Mouse (Mus musculus): Measurements from ENCODE around the gene Olfr655. TPM values are rescaled to one million over a fixed set of nuclear protein-coding genes. Genes with fewer than 3 reads are reported as not detected.
A peak's percentile ranks its signal among the peaks of the same experiment; 100 is the strongest.

The Olfr655 gene
- polyA plus RNA-seq, 1 experiment: not detected

DNA sequence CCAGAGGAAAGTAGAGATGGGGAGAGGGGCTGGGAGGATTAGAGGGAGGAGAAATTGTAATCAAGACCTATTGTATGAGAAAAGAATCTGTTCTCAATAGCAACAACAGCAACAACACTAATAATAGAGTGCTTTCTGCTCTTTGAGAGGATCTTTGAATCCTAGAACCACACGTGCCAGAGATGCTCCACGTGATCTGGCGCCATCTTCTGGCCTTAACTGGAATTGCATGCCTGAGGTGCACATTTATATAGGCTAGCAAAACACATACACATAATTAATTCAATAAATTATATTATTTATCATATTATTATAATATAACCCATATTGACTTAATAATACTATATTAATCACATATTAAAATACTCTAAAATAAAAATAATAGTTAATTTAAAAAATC lies 1.6 kb upstream of the Olfr655 start:
- TF ChIP-seq USF1 (IDR thresholded peaks at IDR 0.05; ENCODE audit: low read depth) (peak; percentile 4), FOSL1 (IDR thresholded peaks at IDR 0.05; ENCODE audit: insufficient read depth, low read length, poor library complexity, severe bottlenecking) (no peak), CEBPB (IDR thresholded peaks at IDR 0.05; ENCODE audit: low read depth) (no peak), MAX (IDR thresholded peaks at IDR 0.05) (no peak), MYOG (IDR thresholded peaks at IDR 0.05; ENCODE audit: control insufficient read depth, extremely low read depth, insufficient read length) (no peak)
- Histone ChIP-seq H3K4me3 (ENCODE audit: insufficient read depth, poor library complexity, severe bottlenecking) (no peak overlapping the region), H3ac (ENCODE audit: control insufficient read depth, insufficient read length, low read depth) (no peak overlapping the region), H3K79me3 (ENCODE audit: low read depth) (no peaks in the 10 kb centered on the region), H3K36me3 (ENCODE audit: control insufficient read depth, insufficient read depth) (no peaks in the 10 kb centered on the region), H3K27me3 (ENCODE audit: control insufficient read depth, insufficient read depth, insufficient read length) (no peaks in the 10 kb centered on the region), H3K79me2 (ENCODE audit: control insufficient read depth, insufficient read depth) (no peaks in the 10 kb centered on the region)

DNA sequence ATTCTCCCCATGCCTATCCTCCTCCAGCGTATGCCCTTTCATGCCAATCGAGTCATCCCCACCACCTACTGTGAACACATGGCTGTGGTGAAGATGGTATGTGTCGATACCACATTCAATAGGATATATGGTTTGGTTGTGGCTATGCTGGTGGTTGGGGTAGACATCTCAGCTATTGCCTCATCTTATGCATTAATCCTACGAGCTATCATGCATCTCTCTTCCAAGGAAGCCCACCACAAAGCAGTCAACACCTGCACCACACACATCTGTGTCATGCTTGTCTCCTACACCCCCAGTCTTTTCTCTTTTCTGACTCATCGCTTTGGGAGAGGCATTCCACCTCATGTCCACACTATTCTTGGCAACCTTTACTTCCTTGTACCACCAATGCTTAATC lies 13.3 kb downstream of the Olfr655 start:
- no peak for TF ChIP-seq MAX (IDR thresholded peaks at IDR 0.05)
- no peak for TF ChIP-seq FOSL1 (IDR thresholded peaks at IDR 0.05; ENCODE audit: insufficient read depth, low read length, poor library complexity, severe bottlenecking)
- TF ChIP-seq MYOG (IDR thresholded peaks at IDR 0.05; ENCODE audit: control insufficient read depth, extremely low read depth, insufficient read length): no peak
- TF ChIP-seq CTCF (IDR thresholded peaks at IDR 0.05; ENCODE audit: control insufficient read depth, insufficient read depth, insufficient read length): no peak
- no peak for TF ChIP-seq USF1 (IDR thresholded peaks at IDR 0.05; ENCODE audit: low read depth)
- peak; percentile 86 for TF ChIP-seq CEBPB (IDR thresholded peaks at IDR 0.05; ENCODE audit: low read depth)
- no peaks in the 10 kb centered on the region for H3K79me2 ChIP-seq (ENCODE audit: control insufficient read depth, insufficient read depth)
- no peak overlapping the region for H3K4me3 ChIP-seq (ENCODE audit: insufficient read depth, poor library complexity, severe bottlenecking)
- H3K36me3 ChIP-seq (ENCODE audit: control insufficient read depth, insufficient read depth): no peaks in the 10 kb centered on the region
- no peaks in the 10 kb centered on the region for H3K27me3 ChIP-seq (ENCODE audit: control insufficient read depth, insufficient read depth, insufficient read length)
- no peaks in the 10 kb centered on the region for H3K79me3 ChIP-seq (ENCODE audit: low read depth)
- no peak overlapping the region for H3ac ChIP-seq (ENCODE audit: control insufficient read depth, insufficient read length, low read depth)

DNA sequence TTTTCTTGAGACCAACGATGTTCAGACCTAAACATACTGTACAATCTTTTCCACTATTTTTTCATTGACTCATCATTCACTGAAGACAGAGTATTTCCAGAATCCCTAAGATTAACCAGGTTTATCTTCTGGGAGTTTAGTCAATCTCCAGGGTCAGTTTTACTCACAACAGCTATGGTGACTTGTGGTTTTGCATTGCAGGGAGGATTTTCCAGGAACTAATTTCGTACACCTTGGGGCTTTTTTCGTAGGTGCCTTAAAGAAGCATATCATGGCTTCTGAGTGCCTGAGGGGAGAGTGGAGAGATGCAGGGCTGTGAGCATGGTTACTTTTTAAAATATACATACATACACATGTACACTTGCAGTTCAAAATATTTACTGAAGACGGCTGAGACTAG lies 14.9 kb downstream of the Olfr655 start, which contains the start of gene Olfr654:
Olfr654 (plus strand) TSS at position 301 of the 400 bp plus-strand sequence.
- Histone ChIP-seq H3K36me3 (ENCODE audit: control insufficient read depth, insufficient read depth) (no peaks in the 10 kb centered on the region), H3K79me2 (ENCODE audit: control insufficient read depth, insufficient read depth) (no peaks in the 10 kb centered on the region), H3K27me3 (ENCODE audit: control insufficient read depth, insufficient read depth, insufficient read length) (no peaks in the 10 kb centered on the region), H3K4me3 (ENCODE audit: insufficient read depth, poor library complexity, severe bottlenecking) (no peak within 1 kb of the TSS), H3ac (ENCODE audit: control insufficient read depth, insufficient read length, low read depth) (no peak within 1 kb of the TSS), H3K79me3 (ENCODE audit: low read depth) (no peaks in the 10 kb centered on the region)
- TF ChIP-seq CTCF (IDR thresholded peaks at IDR 0.05; ENCODE audit: control insufficient read depth, insufficient read depth, insufficient read length): no peak
- no peak for TF ChIP-seq CEBPB (IDR thresholded peaks at IDR 0.05; ENCODE audit: low read depth)
- no peak for TF ChIP-seq MYOG (IDR thresholded peaks at IDR 0.05; ENCODE audit: control insufficient read depth, extremely low read depth, insufficient read length)
- TF ChIP-seq MAX (IDR thresholded peaks at IDR 0.05): no peak
- TF ChIP-seq FOSL1 (IDR thresholded peaks at IDR 0.05; ENCODE audit: insufficient read depth, low read length, poor library complexity, severe bottlenecking): no peak
- no peak for TF ChIP-seq USF1 (IDR thresholded peaks at IDR 0.05; ENCODE audit: low read depth)
- TF ChIP-seq MYOD1 (IDR thresholded peaks at IDR 0.05; ENCODE audit: control insufficient read depth, insufficient read length, low read depth): no peak

DNA sequence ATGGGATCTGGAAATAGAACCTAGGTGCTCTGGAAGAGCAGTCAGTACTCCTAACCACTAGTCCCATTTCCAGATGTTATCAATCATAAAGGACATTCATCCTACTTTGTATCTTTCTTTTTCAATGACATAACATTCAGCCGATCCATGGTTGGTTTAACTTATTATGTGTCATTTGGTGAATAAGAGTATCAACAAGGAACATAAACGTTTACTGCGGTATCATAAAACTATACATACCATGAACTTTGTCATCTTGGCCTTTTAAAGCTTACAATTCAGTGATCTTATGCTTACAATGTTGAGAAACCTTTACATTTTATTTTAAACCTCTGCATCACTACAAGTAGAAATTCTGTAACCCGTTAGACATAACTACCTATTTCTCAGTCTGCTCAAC lies 20.1 kb downstream of the Olfr655 start:
- no peak for TF ChIP-seq FOSL1 (IDR thresholded peaks at IDR 0.05; ENCODE audit: insufficient read depth, low read length, poor library complexity, severe bottlenecking)
- no peak for TF ChIP-seq USF1 (IDR thresholded peaks at IDR 0.05; ENCODE audit: low read depth)
- TF ChIP-seq MAX (IDR thresholded peaks at IDR 0.05): no peak
- TF ChIP-seq CTCF (IDR thresholded peaks at IDR 0.05; ENCODE audit: control insufficient read depth, insufficient read depth, insufficient read length): no peak
- H3K79me3 ChIP-seq (ENCODE audit: low read depth): no peaks in the 10 kb centered on the region
- H3K27me3 ChIP-seq (ENCODE audit: control insufficient read depth, insufficient read depth, insufficient read length): no peaks in the 10 kb centered on the region
- H3K36me3 ChIP-seq (ENCODE audit: control insufficient read depth, insufficient read depth): no peaks in the 10 kb centered on the region
- no peak overlapping the region for H3ac ChIP-seq (ENCODE audit: control insufficient read depth, insufficient read length, low read depth)
- H3K4me3 ChIP-seq (ENCODE audit: insufficient read depth, poor library complexity, severe bottlenecking): no peak overlapping the region
- H3K79me2 ChIP-seq (ENCODE audit: control insufficient read depth, insufficient read depth): no peaks in the 10 kb centered on the region

DNA sequence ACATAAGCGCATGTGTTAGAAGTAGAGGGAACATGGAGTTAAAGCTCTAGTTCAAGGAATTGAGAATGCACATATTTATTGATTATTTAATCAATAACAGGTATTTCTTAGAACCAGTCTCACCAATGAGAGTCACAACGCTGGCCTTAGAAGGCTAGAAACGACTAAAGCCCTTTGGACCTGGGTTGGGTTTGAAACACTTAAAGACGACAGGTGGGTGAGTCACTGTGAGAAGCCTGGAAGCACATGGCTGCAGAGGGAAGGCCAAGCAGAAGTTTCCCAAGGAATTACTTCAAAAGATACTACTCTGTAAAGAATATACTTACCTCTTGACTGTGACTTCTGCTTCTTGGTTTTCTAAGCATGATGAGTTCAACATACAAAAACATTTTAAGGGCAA lies 20.7 kb downstream of the Olfr655 start:
- H3K4me3 ChIP-seq (ENCODE audit: insufficient read depth, poor library complexity, severe bottlenecking): no peak overlapping the region
- H3ac ChIP-seq (ENCODE audit: control insufficient read depth, insufficient read length, low read depth): no peak overlapping the region
- H3K79me2 ChIP-seq (ENCODE audit: control insufficient read depth, insufficient read depth): no peaks in the 10 kb centered on the region
- H3K79me3 ChIP-seq (ENCODE audit: low read depth): no peaks in the 10 kb centered on the region
- TF ChIP-seq MYOD1 (IDR thresholded peaks at IDR 0.05; ENCODE audit: control insufficient read depth, insufficient read length, low read depth): no peak
- no peak for TF ChIP-seq MAX (IDR thresholded peaks at IDR 0.05)
- TF ChIP-seq FOSL1 (IDR thresholded peaks at IDR 0.05; ENCODE audit: insufficient read depth, low read length, poor library complexity, severe bottlenecking): no peak
- TF ChIP-seq USF1 (IDR thresholded peaks at IDR 0.05; ENCODE audit: low read depth): no peak
- TF ChIP-seq MYOG (IDR thresholded peaks at IDR 0.05; ENCODE audit: control insufficient read depth, extremely low read depth, insufficient read length): no peak
- no peak for TF ChIP-seq CTCF (IDR thresholded peaks at IDR 0.05; ENCODE audit: control insufficient read depth, insufficient read depth, insufficient read length)
- TF ChIP-seq CEBPB (IDR thresholded peaks at IDR 0.05; ENCODE audit: low read depth): no peak
- H3K27me3 ChIP-seq (ENCODE audit: control insufficient read depth, insufficient read depth, insufficient read length): no peaks in the 10 kb centered on the region
- H3K36me3 ChIP-seq (ENCODE audit: control insufficient read depth, insufficient read depth): no peaks in the 10 kb centered on the region

DNA sequence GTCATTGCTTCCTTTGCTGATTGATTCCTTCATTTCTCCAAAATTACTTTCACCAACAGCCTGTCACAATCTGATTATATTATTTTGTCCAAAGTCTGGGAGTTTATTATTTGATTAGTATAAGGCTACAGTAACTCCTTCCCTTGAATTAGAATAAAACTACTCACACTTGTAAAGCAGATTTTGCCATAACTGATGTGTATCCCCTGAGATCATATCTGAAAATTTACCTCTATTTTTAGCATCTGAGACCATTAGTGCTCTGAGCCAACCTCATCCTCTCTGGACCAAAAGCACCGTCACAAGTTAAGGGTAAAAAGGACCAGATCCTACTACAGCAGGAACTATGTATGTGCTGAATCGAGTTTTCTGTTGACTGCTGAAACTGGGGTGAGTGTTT lies 24.6 kb downstream of the Olfr655 start, which contains the start of gene Olfr653:
Olfr653 (plus strand) TSS at position 301 of the 400 bp plus-strand sequence.
- TF ChIP-seq CTCF (IDR thresholded peaks at IDR 0.05; ENCODE audit: control insufficient read depth, insufficient read depth, insufficient read length): no peak
- TF ChIP-seq USF1 (IDR thresholded peaks at IDR 0.05; ENCODE audit: low read depth): no peak
- TF ChIP-seq MYOD1 (IDR thresholded peaks at IDR 0.05; ENCODE audit: control insufficient read depth, insufficient read length, low read depth): no peak
- no peak for TF ChIP-seq MAX (IDR thresholded peaks at IDR 0.05)
- no peak for TF ChIP-seq MYOG (IDR thresholded peaks at IDR 0.05; ENCODE audit: control insufficient read depth, extremely low read depth, insufficient read length)
- Histone ChIP-seq H3K79me3 (ENCODE audit: low read depth) (no peaks in the 10 kb centered on the region), H3K4me3 (ENCODE audit: insufficient read depth, poor library complexity, severe bottlenecking) (no peak within 1 kb of the TSS), H3K27me3 (ENCODE audit: control insufficient read depth, insufficient read depth, insufficient read length) (no peaks in the 10 kb centered on the region), H3ac (ENCODE audit: control insufficient read depth, insufficient read length, low read depth) (no peak within 1 kb of the TSS), H3K79me2 (ENCODE audit: control insufficient read depth, insufficient read depth) (no peaks in the 10 kb centered on the region), H3K36me3 (ENCODE audit: control insufficient read depth, insufficient read depth) (no peaks in the 10 kb centered on the region)
